9 mouse cellular contexts compared by ENCODE assay signal in genomic region chr2:152657398-152657797, GRCm38 (mm10). TPM values are rescaled to one million over a fixed set of nuclear protein-coding genes. Genes with fewer than 3 reads are reported as not detected.
DNase-seq lines count a peak whose midpoint lies in the region; ATAC-seq lines count a peak whose summit lies in the region.
"Had no signal": no experiment of that assay in that cellular context is flagged by ENCODE, and none has a peak within 500 bp of the region (broad histone marks: within the 10 kb centered on the region; RNA-seq: fewer than 3 reads in every experiment).

No protein-coding gene starts in this region.

- DNase-seq in hindbrain, embryonic 11.5 days (ENCODE audit: low spot score): peak; percentile 35
- DNase-seq in hindbrain, embryonic 14.5 days (ENCODE audit: low spot score): no peak
- DNase-seq in 3134 (ENCODE audit: extremely low read depth, insufficient read length, low spot score): peak; percentile 44
- DNase-seq in ES-CJ7 (ENCODE audit: low read depth, low spot score): peak; percentile 62
- peak; percentile 63 for DNase-seq in induced T-regulatory cell, adult 2 months (ENCODE audit: low read depth)
- DNase-seq in layer of hippocampus, adult 8-10 months (ENCODE audit: low spot score in 2 of 2): no peak
- no peak for DNase-seq in midbrain, embryonic 11.5 days (ENCODE audit: low spot score, missing footprints)

- H3K27ac ChIP-seq in hindbrain, embryonic 11.5 days (ENCODE audit: low read depth, low read length): no peak overlapping the region
- no peak overlapping the region for H3K27ac ChIP-seq in hindbrain, embryonic 14.5 days
- H3K27ac ChIP-seq in forebrain, embryonic 12.5 days: no peak overlapping the region
- no peak overlapping the region for H3K27ac ChIP-seq in midbrain, embryonic 11.5 days (ENCODE audit: low read depth, low read length)

- no peaks in the 10 kb centered on the region for H3K36me3 ChIP-seq in hindbrain, embryonic 11.5 days (ENCODE audit: control insufficient read depth, insufficient read depth, low read length)
- no peaks in the 10 kb centered on the region for H3K36me3 ChIP-seq in hindbrain, embryonic 14.5 days (replicated peaks; ENCODE audit: control insufficient read depth, insufficient read depth)
- H3K36me3 ChIP-seq in forebrain, embryonic 12.5 days (replicated peaks): no peaks in the 10 kb centered on the region
- H3K36me3 ChIP-seq in midbrain, embryonic 11.5 days (ENCODE audit: control insufficient read depth, insufficient read depth, low read length): no peaks in the 10 kb centered on the region

- H3K4me1 ChIP-seq in hindbrain, embryonic 11.5 days (replicated peaks; ENCODE audit: control insufficient read depth, insufficient read depth, low read length): 0 out of 2 replicates have a peak, but pooled peaks cover 2% of the 10 kb centered on the region
- peaks cover 16% of the 10 kb centered on the region for H3K4me1 ChIP-seq in hindbrain, embryonic 14.5 days (replicated peaks; ENCODE audit: control insufficient read depth, insufficient read depth, low read length)
- peaks cover 12% of the 10 kb centered on the region; the same call in 1 of the 2 replicates for H3K4me1 ChIP-seq in forebrain, embryonic 12.5 days
- peaks cover 4% of the 10 kb centered on the region; the same call in 1 of the 2 replicates for H3K4me1 ChIP-seq in midbrain, embryonic 11.5 days (ENCODE audit: control insufficient read depth, insufficient read depth, low read length)

- H3K4me2 ChIP-seq in hindbrain, embryonic 11.5 days (replicated peaks; ENCODE audit: low read depth, low read length): no peak overlapping the region
- H3K4me2 ChIP-seq in hindbrain, embryonic 14.5 days (replicated peaks): no peak overlapping the region
- no peak overlapping the region for H3K4me2 ChIP-seq in forebrain, embryonic 12.5 days
- no peak overlapping the region for H3K4me2 ChIP-seq in midbrain, embryonic 11.5 days

- H3K4me3 ChIP-seq in hindbrain, embryonic 11.5 days (ENCODE audit: low read depth, low read length): no peak overlapping the region
- no peak overlapping the region for H3K4me3 ChIP-seq in hindbrain, embryonic 14.5 days (replicated peaks; ENCODE audit: low read length)
- no peak overlapping the region for H3K4me3 ChIP-seq in forebrain, embryonic 12.5 days (replicated peaks)
- no peak overlapping the region for H3K4me3 ChIP-seq in midbrain, embryonic 11.5 days (ENCODE audit: low read depth, low read length)

- H3K9me3 ChIP-seq in hindbrain, embryonic 11.5 days (ENCODE audit: control insufficient read depth, low read length): no peaks in the 10 kb centered on the region
- no peaks in the 10 kb centered on the region for H3K9me3 ChIP-seq in hindbrain, embryonic 14.5 days (ENCODE audit: control insufficient read depth, low read length)
- no peaks in the 10 kb centered on the region for H3K9me3 ChIP-seq in forebrain, embryonic 12.5 days
- no peaks in the 10 kb centered on the region for H3K9me3 ChIP-seq in midbrain, embryonic 11.5 days (ENCODE audit: control insufficient read depth, low read length)

- WGBS in hindbrain, embryonic 11.5 days: 56% methylated on average over 10 of the region's 10 CpGs
- 62% methylated on average over 10 of the region's 10 CpGs for WGBS in hindbrain, embryonic 14.5 days
- WGBS in forebrain, embryonic 12.5 days: 58% methylated on average over 10 of the region's 10 CpGs
- 65% methylated on average over 10 of the region's 10 CpGs for WGBS in midbrain, embryonic 11.5 days

- H3K27me3 ChIP-seq in hindbrain, embryonic 11.5 days (ENCODE audit: control insufficient read depth, insufficient read depth, low read length): no peaks in the 10 kb centered on the region
- H3K27me3 ChIP-seq in hindbrain, embryonic 14.5 days (ENCODE audit: control insufficient read depth, insufficient read depth, low read length): no peaks in the 10 kb centered on the region
- H3K27me3 ChIP-seq in forebrain, embryonic 12.5 days: 0 out of 2 replicates have a peak, but pooled peaks cover 2% of the 10 kb centered on the region
- no peaks in the 10 kb centered on the region for H3K27me3 ChIP-seq in midbrain, embryonic 11.5 days (ENCODE audit: control insufficient read depth, insufficient read depth, low read length)

- no peak overlapping the region for H3K9ac ChIP-seq in hindbrain, embryonic 11.5 days (ENCODE audit: low read depth, low read length)
- no peak overlapping the region for H3K9ac ChIP-seq in hindbrain, embryonic 14.5 days
- no peak overlapping the region for H3K9ac ChIP-seq in forebrain, embryonic 12.5 days
- no peak overlapping the region for H3K9ac ChIP-seq in midbrain, embryonic 11.5 days (ENCODE audit: low read length)

- no peak for ATAC-seq in hindbrain, embryonic 11.5 days (ENCODE audit: low FRiP score)
- no peak for ATAC-seq in hindbrain, embryonic 14.5 days (ENCODE audit: low FRiP score)
- no peak for ATAC-seq in forebrain, embryonic 12.5 days (ENCODE audit: low FRiP score)
- no peak for ATAC-seq in midbrain, embryonic 11.5 days (ENCODE audit: low FRiP score)

RNA-seq across cellular contexts. Expression of gene H13, which starts 11.9 kb away (rescaled TPM):
- 124 and 138 TPM in 2 replicates for polyA plus RNA-seq in hindbrain, embryonic 11.5 days (2014; fragmentation: Nextera tagmentation; extraction: Ambion mirVana)
- polyA plus RNA-seq in hindbrain, embryonic 14.5 days (2014; fragmentation: Nextera tagmentation; extraction: Ambion mirVana): 155 and 164 TPM in 2 replicates
- polyA plus RNA-seq in forebrain, embryonic 12.5 days (2016; fragmentation: Nextera tagmentation; extraction: Ambion mirVana): 128 and 131 TPM in 2 replicates
- total RNA-seq in layer of hippocampus, adult 8-10 months (2022): 10 to 100 TPM; 69.8 to 81.5 (median 78.5) TPM
- 117 and 119 TPM in 2 replicates for polyA plus RNA-seq in midbrain, embryonic 11.5 days (2014; fragmentation: Nextera tagmentation; extraction: Ambion mirVana)

RNA-seq across cellular contexts. Expression of gene Mcts2, which starts 29.4 kb away (rescaled TPM):
- polyA plus RNA-seq in hindbrain, embryonic 11.5 days (2014; fragmentation: Nextera tagmentation; extraction: Ambion mirVana): 43.9 and 48.5 TPM in 2 replicates
- polyA plus RNA-seq in hindbrain, embryonic 14.5 days (2014; fragmentation: Nextera tagmentation; extraction: Ambion mirVana): 34.0 and 41.9 TPM in 2 replicates
- polyA plus RNA-seq in forebrain, embryonic 12.5 days (2016; fragmentation: Nextera tagmentation; extraction: Ambion mirVana): 39.5 and 41.2 TPM in 2 replicates
- total RNA-seq in layer of hippocampus, adult 8-10 months (2022): 10 to 100 TPM; 17.7 to 21.8 (median 19.0) TPM
- polyA plus RNA-seq in midbrain, embryonic 11.5 days (2014; fragmentation: Nextera tagmentation; extraction: Ambion mirVana): 43.4 and 48.6 TPM in 2 replicates

RNA-seq across cellular contexts. Expression of gene Rem1, which starts 30.6 kb away (rescaled TPM):
- polyA plus RNA-seq in hindbrain, embryonic 11.5 days (2014; fragmentation: Nextera tagmentation; extraction: Ambion mirVana): 0.29 and 0.62 TPM in 2 replicates
- polyA plus RNA-seq in hindbrain, embryonic 14.5 days (2014; fragmentation: Nextera tagmentation; extraction: Ambion mirVana): 0.33 and 0.87 TPM in 2 replicates
- polyA plus RNA-seq in forebrain, embryonic 12.5 days (2016; fragmentation: Nextera tagmentation; extraction: Ambion mirVana): 0.26 and 0.38 TPM in 2 replicates
- 1 to 10 TPM in 1 of 4 experiments, under 1 TPM in 3; 0.61 to 1.1 (median 0.72) TPM for total RNA-seq in layer of hippocampus, adult 8-10 months (2022)
- polyA plus RNA-seq in midbrain, embryonic 11.5 days (2014; fragmentation: Nextera tagmentation; extraction: Ambion mirVana): 0.18 and 0.22 TPM in 2 replicates

RNA-seq across cellular contexts. Expression of gene Defb25, which starts 34.5 kb away (rescaled TPM):
- polyA plus RNA-seq in hindbrain, embryonic 11.5 days (2014; fragmentation: Nextera tagmentation; extraction: Ambion mirVana): not detected in 2 replicates
- not detected in 2 replicates for polyA plus RNA-seq in hindbrain, embryonic 14.5 days (2014; fragmentation: Nextera tagmentation; extraction: Ambion mirVana)
- polyA plus RNA-seq in forebrain, embryonic 12.5 days (2016; fragmentation: Nextera tagmentation; extraction: Ambion mirVana): not detected in 2 replicates
- total RNA-seq in layer of hippocampus, adult 8-10 months (2022): not detected
- polyA plus RNA-seq in midbrain, embryonic 11.5 days (2014; fragmentation: Nextera tagmentation; extraction: Ambion mirVana): not detected in 2 replicates
- total RNA-seq: left cerebral cortex, adult 8-10 months had no signal

RNA-seq across cellular contexts. Expression of gene Defb36, which starts 53.3 kb away (rescaled TPM):
- polyA plus RNA-seq in hindbrain, embryonic 11.5 days (2014; fragmentation: Nextera tagmentation; extraction: Ambion mirVana): not detected in 2 replicates
- polyA plus RNA-seq in hindbrain, embryonic 14.5 days (2014; fragmentation: Nextera tagmentation; extraction: Ambion mirVana): not detected in 2 replicates
- not detected in 2 replicates for polyA plus RNA-seq in forebrain, embryonic 12.5 days (2016; fragmentation: Nextera tagmentation; extraction: Ambion mirVana)
- not detected for total RNA-seq in layer of hippocampus, adult 8-10 months (2022)
- polyA plus RNA-seq in midbrain, embryonic 11.5 days (2014; fragmentation: Nextera tagmentation; extraction: Ambion mirVana): not detected in 2 replicates
- total RNA-seq: left cerebral cortex, adult 8-10 months had no signal

Comparison
In these comparisons a context has a peak if more than half of its experiments do, and no peak if none do; other contexts are left out.
1. DNase-seq: peak in hindbrain, embryonic 11.5 days (single experiment), 3134 (single experiment), ES-CJ7 (single experiment) and induced T-regulatory cell, adult 2 months (single experiment); none in hindbrain, embryonic 14.5 days (single experiment), layer of hippocampus, adult 8-10 months (0 of 2) and midbrain, embryonic 11.5 days (single experiment).